Mouse (Mus musculus) bone marrow, adult 2 months (tissue): ENCODE results near the gene Pla2g4d. TPM values are rescaled to one million over a fixed set of nuclear protein-coding genes. Genes with fewer than 3 reads are reported as not detected.

Source experiments
- H3K27ac ChIP-seq: fragments of 200-500 bp; 2 replicates; pipeline ENCODE4 v1.5.1; 2012; ENCODE audit warnings: low read depth, mild to moderate bottlenecking, control low read depth, inconsistent platforms, low read length; ENCODE audit not compliant: control insufficient read depth, poor library complexity, insufficient read depth
- H3K4me1 ChIP-seq: fragments of 200-500 bp; 2 replicates; pipeline ENCODE4 v1.6.1; 2011; ENCODE audit warnings: low read length; ENCODE audit not compliant: control insufficient read depth, insufficient read depth
- H3K4me3 ChIP-seq: fragments of 200-500 bp; replicated peaks from 2 replicates; pipeline ENCODE3; 2011; ENCODE audit warnings: mild to moderate bottlenecking, low read depth, low read length, control low read depth; ENCODE audit not compliant: control insufficient read depth
- CTCF ChIP-seq: fragments of 200-500 bp; IDR thresholded peaks from 2 replicates; pipeline ENCODE4 v1.5.1; 2011; ENCODE audit warnings: low read length, control low read depth; ENCODE audit not compliant: control insufficient read depth, insufficient read depth
- POLR2A ChIP-seq: fragments of 200-500 bp; IDR thresholded peaks from 2 replicates; pipeline ENCODE4 v1.6.1; 2011; ENCODE audit warnings: low read depth, mild to moderate bottlenecking, control low read depth, low read length, borderline replicate concordance; ENCODE audit not compliant: control insufficient read depth
- WGBS: fragments of 180-500 bp; shearing (Covaris S2); methylation state at CpG from one replicate; pipeline ENCODE4 v1.1.7; 2018; 5-methylcytosine and 5-hydroxymethylcytosine counted together
- polyA plus RNA-seq: library from polyadenylated mRNA; stranded (reverse); fragments of >200 nt; gene quantifications from 2 replicates; pipeline ENCODE4 v1.2.4, GENCODE M21; 2011; ENCODE audit warnings: low replicate concordance; ENCODE audit not compliant: missing spikeins, insufficient read depth, insufficient read length

Pla2g4d gene
- polyA plus RNA-seq, 1 experiment, result not detected

- Histone ChIP-seq H3K4me3 (no peak overlapping the region), H3K4me1 (no peaks in the 10 kb centered on the region), H3K27ac (no peak overlapping the region)
- WGBS, result 53% methylated on average over 3 of the region's 3 CpGs
- TF ChIP-seq POLR2A (no peak), CTCF (no peak)
Measured at GRCm38 (mm10) chr2:120231642-120232041, 57.4 kb downstream of the Pla2g4d start.

Other genes with a start within 250 kb of the Pla2g4d start
- gene Ehd4, start 134.6 kb downstream of the Pla2g4d start, polyA plus RNA-seq, result 15.4 and 23.7 TPM in 2 replicates
- gene Pla2g4e, start 43.9 kb downstream of the Pla2g4d start, polyA plus RNA-seq, result not detected in 2 replicates
- gene Pla2g4f, start 25.0 kb upstream of the Pla2g4d start, polyA plus RNA-seq, result not detected in 2 replicates
- 15.0 and 28.4 TPM in 2 replicates for gene Vps39, start 63.9 kb upstream of the Pla2g4d start, polyA plus RNA-seq
- gene Ganc, start 114.7 kb upstream of the Pla2g4d start, polyA plus RNA-seq, result 5.3 and 8.0 TPM in 2 replicates
- gene Tmem87a, start 114.9 kb upstream of the Pla2g4d start, polyA plus RNA-seq, result 19.3 and 36.3 TPM in 2 replicates
- gene Capn3, start 166.8 kb upstream of the Pla2g4d start, polyA plus RNA-seq, result 6.5 and 10.7 TPM in 2 replicates